Mouse (Mus musculus): ENCODE data around the gene Ecpas.
A peak's percentile ranks its signal among the peaks of the same experiment; 100 is the strongest.

The Ecpas gene

GRCm38 (mm10) chr4:58911069-58911830, 1.3 kb downstream of the Ecpas start:
- DNase-seq: peak; percentile 74

GRCm38 (mm10) chr4:58910175-58911068, 2.1 kb downstream of the Ecpas start:
- DNase-seq: no peak

DNA sequence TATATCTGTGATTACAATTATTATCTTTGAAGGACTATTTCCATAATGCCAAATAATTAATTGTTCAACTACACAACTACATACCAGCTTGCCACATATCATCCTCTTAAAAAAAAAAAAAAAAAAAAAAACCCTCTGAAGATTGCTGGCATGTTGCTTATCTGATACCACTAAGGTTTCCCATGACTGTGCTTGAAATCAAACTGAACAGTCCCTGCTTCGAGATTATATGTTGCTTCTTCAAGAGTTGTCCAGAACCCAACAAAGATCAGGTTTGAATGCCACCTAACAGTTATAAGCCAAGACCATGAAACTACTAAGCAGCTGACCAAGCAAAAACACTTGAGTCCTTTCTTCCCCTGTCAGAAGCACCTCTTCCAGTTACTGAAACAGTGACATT, 5.1 kb downstream of the Ecpas start:
- no peak for DNase-seq

GRCm38 (mm10) chr4:58898318-58898717, 14.2 kb downstream of the Ecpas start:
- DNase-seq: no peak

DNA sequence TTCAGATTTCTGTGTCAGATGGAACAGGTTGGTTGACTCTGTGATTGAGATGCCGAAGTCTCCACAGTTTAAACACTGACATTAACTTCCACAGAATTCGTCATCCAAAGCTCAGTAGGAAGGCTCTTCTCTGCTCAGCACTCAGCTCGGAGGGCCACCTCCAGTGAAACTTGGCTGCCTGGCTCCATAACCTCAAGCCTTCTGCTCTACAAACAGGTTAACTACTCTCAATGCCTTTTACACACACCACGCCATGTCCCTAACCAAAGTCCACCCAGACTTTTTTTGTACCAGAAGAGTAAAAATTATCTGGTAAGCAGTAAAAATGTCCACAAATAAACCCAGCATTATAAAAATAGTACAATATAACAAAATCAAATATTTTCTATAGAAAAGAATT, 15.1 kb downstream of the Ecpas start:
- DNase-seq: no peak

DNA sequence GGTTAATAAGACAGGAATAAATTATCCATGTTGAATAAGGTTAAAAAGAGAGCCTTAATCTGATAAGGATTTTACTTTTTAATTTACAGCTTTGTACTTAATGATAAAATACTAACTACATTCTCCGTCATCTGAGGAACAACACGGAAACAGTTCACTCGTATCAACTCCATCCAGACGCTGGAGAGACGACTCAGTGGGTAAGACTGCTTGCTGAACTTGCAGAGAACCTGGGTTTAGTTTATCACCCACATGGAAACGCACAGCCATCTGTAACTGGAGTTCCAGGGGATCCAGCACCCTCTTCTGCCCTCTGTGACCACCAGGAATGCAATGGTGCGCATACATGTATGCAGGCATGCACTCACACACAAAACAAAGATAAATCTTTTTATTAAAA, 18.1 kb downstream of the Ecpas start:
- DNase-seq: no peak

- no peak for DNase-seq
Measured at GRCm38 (mm10) chr4:58890035-58890782, 22.3 kb downstream of the Ecpas start.

- DNase-seq: no peak
Measured at GRCm38 (mm10) chr4:58888568-58888967, 24.0 kb downstream of the Ecpas start.

- no peak for DNase-seq
Measured at GRCm38 (mm10) chr4:58887626-58888025, 24.9 kb downstream of the Ecpas start.

GRCm38 (mm10) chr4:58886778-58887177, 25.8 kb downstream of the Ecpas start:
- no peak for DNase-seq

DNA sequence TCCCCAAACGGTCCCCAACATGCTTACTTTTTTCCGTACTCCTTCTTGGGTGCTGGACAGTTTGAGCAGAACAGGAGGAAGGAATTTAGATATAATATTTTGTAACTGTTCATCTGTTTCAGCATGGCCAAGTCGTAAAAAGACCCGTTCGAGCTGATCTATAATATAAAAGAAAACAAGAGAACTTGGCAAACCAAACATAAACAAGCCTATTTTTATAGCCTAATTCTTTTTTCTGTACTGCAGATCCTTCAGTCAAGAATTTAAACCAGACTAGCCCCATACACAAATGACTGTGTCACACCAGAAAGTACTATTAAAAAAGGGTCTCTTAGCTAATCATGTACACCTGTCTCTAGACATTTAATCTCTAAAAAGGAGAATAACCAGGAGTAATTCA, 27.2 kb downstream of the Ecpas start:
- DNase-seq: no peak

GRCm38 (mm10) chr4:58883841-58884240, 28.7 kb downstream of the Ecpas start:
- no peak for DNase-seq

GRCm38 (mm10) chr4:58874373-58874772, 38.2 kb downstream of the Ecpas start:
- no peak for DNase-seq

- DNase-seq: no peak
Measured at GRCm38 (mm10) chr4:58867242-58867641, 45.3 kb downstream of the Ecpas start.

- no peak for DNase-seq
Measured at GRCm38 (mm10) chr4:58832908-58833307, 79.6 kb downstream of the Ecpas start.

GRCm38 (mm10) chr4:58825921-58826320, 86.6 kb downstream of the Ecpas start:
- DNase-seq: no peak

GRCm38 (mm10) chr4:58787616-58788015, 124.9 kb downstream of the Ecpas start, which contains the start of gene Olfr267:
Gene Olfr267 (minus strand): TSS chr4:58787716.
- DNase-seq: no peak

DNA sequence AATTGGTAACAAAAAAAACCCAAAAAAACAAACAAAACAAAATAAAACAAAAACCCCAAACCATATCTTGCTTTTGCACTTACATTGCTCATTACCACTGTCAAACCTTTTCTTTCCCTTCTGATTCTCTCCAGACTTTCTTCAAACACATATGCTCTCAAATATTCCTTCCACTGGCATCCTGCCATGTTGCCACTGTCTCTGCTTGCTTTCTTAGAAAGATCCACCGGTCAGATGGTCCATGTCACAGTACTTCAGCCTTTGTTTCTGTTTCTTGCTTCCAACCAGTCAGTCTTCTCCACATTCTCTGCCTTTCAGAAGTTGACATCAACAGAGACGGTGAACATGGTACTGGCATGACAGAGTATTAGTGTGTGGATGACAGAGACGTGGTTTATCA, 125.9 kb downstream of the Ecpas start:
- DNase-seq: no peak

DNA sequence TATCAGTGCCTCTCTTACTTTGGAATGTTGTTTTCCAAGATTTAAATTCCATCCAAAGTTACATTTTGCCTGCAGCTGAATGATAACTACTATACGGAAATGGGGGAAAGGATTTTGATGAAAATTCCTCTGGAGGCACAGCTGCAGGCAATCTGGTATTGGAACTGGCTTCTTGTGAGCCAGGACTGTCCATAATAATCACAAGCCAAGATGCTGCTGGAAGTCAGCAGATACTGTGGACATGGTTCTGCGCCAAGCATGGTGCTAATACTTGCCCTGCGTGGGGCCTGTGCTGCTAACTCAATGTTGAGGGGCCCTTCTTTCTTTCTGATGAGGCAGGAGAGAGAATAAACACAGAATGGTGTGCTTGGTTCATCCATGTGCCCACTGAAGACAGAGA, 149.1 kb downstream of the Ecpas start:
- DNase-seq: no peak

DNA sequence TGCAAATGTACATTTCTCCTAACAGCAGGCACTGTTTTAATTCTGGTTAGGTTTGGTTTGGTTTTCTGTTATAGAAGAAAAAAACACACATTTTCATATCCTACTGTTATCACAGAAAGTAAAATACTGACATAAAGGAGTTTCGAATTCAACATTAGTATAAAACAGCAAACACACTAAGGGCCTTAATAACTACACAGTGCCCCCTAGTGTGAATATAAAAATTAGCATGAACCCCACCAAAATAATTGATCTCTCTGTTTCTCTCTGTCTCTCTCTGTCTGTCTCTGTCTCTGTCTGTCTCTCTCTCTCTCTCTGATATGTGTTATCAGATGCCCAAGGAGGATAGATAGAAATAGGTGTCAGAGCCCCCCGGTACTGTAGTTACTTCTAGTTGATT, 163.0 kb downstream of the Ecpas start:
- DNase-seq: no peak

- no peak for DNase-seq
Measured at GRCm38 (mm10) chr4:58749101-58749500, 163.4 kb downstream of the Ecpas start.

All from thymus, postnatal 14 days (tissue).